Mouse (Mus musculus) hindbrain, embryonic 11.5 days (tissue): Measurements from ENCODE around the gene Zscan20. TPM values are rescaled to one million over a fixed set of nuclear protein-coding genes. Genes with fewer than 3 reads are reported as not detected.

Experiments
- ATAC-seq: fragments of 200-750 bp; cut with Nextera tagmentation; 2 replicates; pipeline ENCODE4 v1.8.0; 2017; ENCODE audit warnings: mild to moderate bottlenecking, moderate TSS enrichment, moderate library complexity; ENCODE audit not compliant: low FRiP score
- DNase-seq: peaks from one replicate; pipeline ENCODE4 v3.0.0-alpha.2; 2015; ENCODE audit warnings: low spot score
- H3K27ac ChIP-seq: fragments of 300-500 bp; sonication (generic); 2 replicates; pipeline ENCODE4 v1.5.1; 2014; ENCODE audit warnings: mild to moderate bottlenecking, low read depth, low read length
- H3K27me3 ChIP-seq: fragments of 300-500 bp; sonication (generic); 2 replicates; pipeline ENCODE4 v1.6.1; 2014; ENCODE audit warnings: mild to moderate bottlenecking, low read length, moderate library complexity, mixed read lengths; ENCODE audit not compliant: control insufficient read depth, insufficient read depth
- H3K36me3 ChIP-seq: fragments of 300-500 bp; sonication (generic); 2 replicates; pipeline ENCODE4 v1.6.1; 2014; ENCODE audit warnings: mild to moderate bottlenecking, low read length, moderate library complexity, mixed read lengths; ENCODE audit not compliant: control insufficient read depth, insufficient read depth
- H3K4me1 ChIP-seq: fragments of 300-500 bp; sonication (generic); replicated peaks from 2 replicates; pipeline ENCODE4 v1.6.1; 2014; ENCODE audit warnings: low read length, mixed read lengths; ENCODE audit not compliant: control insufficient read depth, insufficient read depth
- H3K4me2 ChIP-seq: fragments of 300-500 bp; sonication (generic); replicated peaks from 2 replicates; pipeline ENCODE4 v1.6.1; 2014; ENCODE audit warnings: mild to moderate bottlenecking, low read depth, low read length
- H3K4me3 ChIP-seq: fragments of 300-500 bp; sonication (generic); 2 replicates; pipeline ENCODE4 v1.5.1; 2014; ENCODE audit warnings: low read depth, low read length
- H3K9ac ChIP-seq: fragments of 300-500 bp; sonication (generic); 2 replicates; pipeline ENCODE4 v1.6.1; 2014; ENCODE audit warnings: low read depth, low read length
- H3K9me3 ChIP-seq: fragments of 300-500 bp; sonication (generic); 2 replicates; pipeline ENCODE4 v1.6.1; 2016; ENCODE audit warnings: low read length; ENCODE audit not compliant: control insufficient read depth
- WGBS: fragments of 180-500 bp; shearing (Covaris S2); extraction: QIAGEN DNeasy Blood & Tissue Kit; methylation state at CpG from one replicate; pipeline ENCODE4 v1.1.7; 2014; 5-methylcytosine and 5-hydroxymethylcytosine counted together
- polyA plus RNA-seq: library from polyadenylated mRNA; unstranded; fragments of >200 nt; fragmentation: Nextera tagmentation; extraction: Ambion mirVana; gene quantifications from 2 replicates; pipeline ENCODE4 v1.2.1, GENCODE M21; 2014

The Zscan20 gene
- 4.3 and 4.4 TPM in 2 replicates for polyA plus RNA-seq

- Histone ChIP-seq H3K4me1 (no peaks in the 10 kb centered on the region), H3K4me2 (peak within 1 kb of the TSS; percentile 68), H3K27me3 (no peaks in the 10 kb centered on the region), H3K36me3 (no peaks in the 10 kb centered on the region), H3K4me3 (peak within 1 kb of the TSS; percentile 58), H3K9me3 (no peaks in the 10 kb centered on the region), H3K9ac (peak within 1 kb of the TSS; percentile 59), H3K27ac (no peak within 1 kb of the TSS)
- DNase-seq (peak; percentile 97), ATAC-seq (peak; percentile 96)
- under 1% methylated on average over 23 of the region's 24 CpGs for WGBS
Observed at GRCm38 (mm10) chr4:128609925-128610402, at the start of gene Zscan20. Gene Zscan20 (minus strand): TSS chr4:128610098.

DNA sequence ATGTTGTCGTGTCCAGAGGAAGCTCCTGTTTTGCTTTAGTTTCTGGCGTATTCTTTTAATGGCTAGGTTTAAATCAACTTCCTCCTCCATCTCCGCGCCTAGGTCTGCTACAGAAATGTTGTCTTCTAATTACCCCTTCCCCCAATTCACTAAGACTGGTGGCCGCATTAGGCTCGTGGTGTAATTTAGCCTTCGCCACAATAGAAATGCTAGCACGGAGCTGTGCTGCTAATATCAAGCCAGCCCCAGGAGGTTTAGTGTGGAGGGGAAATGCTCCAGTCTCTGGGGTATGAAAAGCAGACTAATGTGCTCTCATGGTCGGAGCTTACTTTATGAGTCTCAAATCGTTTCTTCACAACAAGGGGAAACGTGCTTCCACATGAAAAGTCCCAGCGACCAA is 45.5 kb upstream of the Zscan20 start:
- ATAC-seq (no peak), DNase-seq (no peak)
- 8% methylated on average over 12 of the region's 12 CpGs for WGBS
- H3K4me1 ChIP-seq: peaks cover 2% of the 10 kb centered on the region; the same call in 1 of the 2 replicates
- H3K4me2 ChIP-seq: peak overlapping the region; percentile 91
- H3K36me3 ChIP-seq: no peaks in the 10 kb centered on the region
- no peaks in the 10 kb centered on the region for H3K9me3 ChIP-seq
- H3K9ac ChIP-seq: peak overlapping the region; percentile 66; the same call in 1 of the 2 replicates
- peak overlapping the region; percentile 65 for H3K4me3 ChIP-seq
- peaks cover 2% of the 10 kb centered on the region; the same call in 1 of the 2 replicates for H3K27me3 ChIP-seq
- H3K27ac ChIP-seq: peak overlapping the region; percentile 71; the same call in 1 of the 2 replicates

DNA sequence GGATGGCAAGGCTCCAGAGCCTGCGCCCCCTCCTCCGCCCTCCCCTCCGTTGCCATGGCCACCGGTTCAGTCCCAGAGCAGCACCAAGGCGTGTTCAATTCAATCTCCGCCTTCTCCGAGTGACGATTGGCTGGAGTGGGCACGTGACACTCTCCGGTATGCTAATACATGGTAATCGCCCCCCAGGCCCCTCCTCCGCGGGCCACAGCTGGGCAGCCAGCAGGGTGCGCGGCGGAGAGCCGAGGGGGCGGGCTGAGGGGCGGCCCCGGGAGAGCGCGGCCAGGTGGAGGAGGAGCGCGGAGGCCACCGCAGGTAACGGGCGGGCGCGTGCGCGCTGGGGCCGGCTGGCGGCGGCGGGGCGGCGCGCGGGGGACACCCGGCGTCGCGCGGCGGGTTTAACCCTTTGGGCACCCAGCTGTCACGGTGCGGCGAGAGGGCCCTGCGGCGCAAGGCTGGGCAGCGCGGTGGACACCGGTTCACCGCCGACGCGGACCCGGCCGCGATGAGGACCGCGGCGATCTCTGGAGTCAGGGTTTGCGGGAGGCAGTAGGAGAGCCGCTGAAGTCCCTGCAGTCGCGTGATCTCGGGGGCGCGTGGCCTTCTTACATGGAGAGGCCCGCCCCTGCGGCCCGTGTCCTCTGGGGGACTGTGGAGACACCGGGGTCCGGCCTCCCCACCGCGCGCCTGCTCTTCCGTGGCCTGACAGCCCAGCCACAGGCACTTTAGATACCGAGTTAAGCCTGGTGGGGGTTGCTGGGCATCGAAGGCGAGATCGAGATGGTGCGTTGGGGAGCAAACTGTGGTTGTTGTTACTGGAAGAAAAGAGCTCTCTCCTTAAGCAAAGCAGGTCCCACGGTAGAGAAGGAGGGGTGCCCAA is 44.8 kb upstream of the Zscan20 start, which contains the start of gene Phc2:
Gene Phc2, plus strand, starts transcription at position 198 of the 877 bp plus-strand sequence.
- no peaks in the 10 kb centered on the region for H3K36me3 ChIP-seq
- under 1% methylated on average over 58 of the region's 85 CpGs for WGBS
- H3K4me3 ChIP-seq: peak within 1 kb of the TSS; percentile 65
- peak within 1 kb of the TSS; percentile 66 for H3K9ac ChIP-seq
- ATAC-seq (peak; percentile 98), DNase-seq (peak; percentile 95)
- H3K4me2 ChIP-seq: peak within 1 kb of the TSS; percentile 91
- H3K4me1 ChIP-seq: peaks cover 2% of the 10 kb centered on the region; the same call in 1 of the 2 replicates
- H3K27ac ChIP-seq: peak within 1 kb of the TSS; percentile 71
- H3K9me3 ChIP-seq: no peaks in the 10 kb centered on the region
- H3K27me3 ChIP-seq: peaks cover 2% of the 10 kb centered on the region; the same call in 1 of the 2 replicates

- Histone ChIP-seq H3K36me3 (no peaks in the 10 kb centered on the region), H3K9me3 (no peaks in the 10 kb centered on the region), H3K27ac (peak overlapping the region; percentile 60; the same call in 1 of the 2 replicates), H3K27me3 (peaks cover 2% of the 10 kb centered on the region; the same call in 1 of the 2 replicates), H3K4me3 (no peak overlapping the region), H3K4me2 (no peak overlapping the region), H3K9ac (no peak overlapping the region), H3K4me1 (peaks cover 2% of the 10 kb centered on the region; the same call in 1 of the 2 replicates)
- no peak for DNase-seq
- ATAC-seq: no peak
- WGBS: 52% methylated on average over 5 of the region's 5 CpGs
Observed at GRCm38 (mm10) chr4:128652584-128653298, 42.8 kb upstream of the Zscan20 start.

DNA sequence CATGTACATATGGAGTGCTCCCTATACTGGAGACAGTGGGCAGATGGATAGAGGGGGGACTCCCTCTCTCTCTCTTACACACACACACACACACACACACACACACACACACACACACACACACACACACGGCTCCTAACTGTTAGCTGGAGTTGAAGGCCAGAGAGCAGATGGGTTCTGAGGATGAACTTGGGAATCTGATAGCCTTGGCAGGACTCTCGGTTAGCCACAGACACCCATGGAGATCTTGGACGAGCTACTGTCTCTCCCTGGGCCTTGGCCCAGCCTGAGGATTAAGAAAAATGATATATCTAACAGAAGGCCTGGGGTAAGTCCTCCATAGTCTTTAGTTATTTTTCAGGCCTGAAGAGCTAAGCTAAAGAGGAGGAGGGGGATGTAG is 41.6 kb upstream of the Zscan20 start:
- no peak overlapping the region for H3K4me3 ChIP-seq
- 57% methylated on average over 3 of the region's 3 CpGs for WGBS
- no peaks in the 10 kb centered on the region for H3K9me3 ChIP-seq
- H3K27me3 ChIP-seq: peaks cover 1% of the 10 kb centered on the region; the same call in 1 of the 2 replicates
- no peak overlapping the region for H3K27ac ChIP-seq
- H3K4me2 ChIP-seq: no peak overlapping the region
- no peak overlapping the region for H3K9ac ChIP-seq
- no peak for DNase-seq
- ATAC-seq: no peak
- H3K4me1 ChIP-seq: peaks cover 2% of the 10 kb centered on the region; the same call in 1 of the 2 replicates
- H3K36me3 ChIP-seq: no peaks in the 10 kb centered on the region

DNA sequence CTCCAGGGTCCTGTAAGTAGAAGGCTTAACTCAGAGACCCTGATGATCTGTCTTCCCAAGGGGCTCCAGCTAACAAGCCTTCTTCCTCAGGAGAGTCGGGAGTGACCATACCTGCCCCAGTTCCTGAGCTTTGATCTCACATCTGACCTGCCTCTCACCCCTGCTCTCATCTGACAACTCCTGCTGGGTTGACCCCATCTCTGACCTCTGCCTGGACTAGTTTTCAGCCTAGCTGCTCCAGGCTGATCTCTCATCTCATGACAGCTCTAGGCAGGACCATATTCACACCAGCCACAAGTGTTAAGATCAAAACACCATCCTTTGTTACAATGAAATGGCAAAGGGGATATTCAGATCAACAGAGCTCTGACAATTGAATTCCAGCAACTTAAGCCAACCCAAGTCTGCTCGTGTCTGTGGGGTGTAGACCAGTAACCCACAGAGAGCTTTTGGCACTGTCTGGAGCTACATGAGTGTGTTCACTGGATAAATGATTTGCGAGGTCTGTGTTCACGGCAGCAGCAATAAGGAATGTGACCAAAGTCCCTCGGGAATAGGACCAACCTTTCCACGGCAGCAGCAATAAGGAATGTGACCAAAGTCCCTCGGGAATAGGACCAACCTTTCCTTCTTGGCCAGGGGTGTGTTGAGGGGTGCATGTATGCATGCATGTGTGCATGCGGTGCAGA is 38.8 kb upstream of the Zscan20 start:
- Histone ChIP-seq H3K4me3 (no peak overlapping the region), H3K4me2 (no peak overlapping the region), H3K36me3 (no peaks in the 10 kb centered on the region), H3K27me3 (no peaks in the 10 kb centered on the region), H3K9me3 (no peaks in the 10 kb centered on the region), H3K27ac (no peak overlapping the region), H3K4me1 (no peaks in the 10 kb centered on the region), H3K9ac (no peak overlapping the region)
- 48% methylated on average over 8 of the region's 8 CpGs for WGBS
- ATAC-seq (no peak), DNase-seq (no peak)

DNA sequence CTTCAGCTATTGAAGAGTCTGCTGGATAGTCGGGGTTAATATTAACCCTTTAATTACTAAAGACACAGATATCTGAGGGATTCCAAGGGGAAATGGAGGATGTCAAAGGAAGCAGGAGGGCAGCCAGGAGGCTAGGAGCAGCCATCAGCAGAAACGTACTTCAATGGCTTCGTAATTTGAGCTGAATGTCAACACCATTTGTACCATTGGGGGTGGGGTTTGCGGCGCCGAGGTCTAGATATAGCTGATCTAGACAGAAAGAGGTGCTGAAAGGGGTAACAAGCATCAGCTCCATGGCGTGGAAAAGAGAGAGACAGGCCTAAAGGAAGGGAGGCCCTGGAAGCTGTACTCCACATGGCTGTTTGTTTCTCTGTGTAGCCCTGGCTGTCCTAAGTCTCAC is 36.9 kb upstream of the Zscan20 start:
- 41% methylated on average over 7 of the region's 7 CpGs for WGBS
- Histone ChIP-seq H3K36me3 (no peaks in the 10 kb centered on the region), H3K4me3 (no peak overlapping the region), H3K27me3 (no peaks in the 10 kb centered on the region), H3K4me2 (no peak overlapping the region), H3K9ac (no peak overlapping the region), H3K9me3 (no peaks in the 10 kb centered on the region), H3K4me1 (no peaks in the 10 kb centered on the region; the same call in 1 of the 2 replicates), H3K27ac (no peak overlapping the region)
- no peak for DNase-seq
- ATAC-seq: no peak

- Histone ChIP-seq H3K4me3 (no peak overlapping the region), H3K9ac (no peak overlapping the region), H3K36me3 (no peaks in the 10 kb centered on the region), H3K27me3 (no peaks in the 10 kb centered on the region), H3K27ac (no peak overlapping the region), H3K9me3 (no peaks in the 10 kb centered on the region), H3K4me2 (no peak overlapping the region), H3K4me1 (no peaks in the 10 kb centered on the region; the same call in 1 of the 2 replicates)
- WGBS: 68% methylated on average over 6 of the region's 6 CpGs
- DNase-seq: no peak
- no peak for ATAC-seq
Observed at GRCm38 (mm10) chr4:128645896-128646295, 36.0 kb upstream of the Zscan20 start.
